Mouse (Mus musculus) stomach, postnatal 0 days (tissue): Measurements from ENCODE around the gene Ptgds.

Experiments used
- CTCF ChIP-seq: IDR thresholded peaks from 2 replicates; pipeline ENCODE4 v1.5.1; 2016; ENCODE audit warnings: antibody characterized with exemption, low read depth, mild to moderate bottlenecking, moderate library complexity
- EP300 ChIP-seq: optimal IDR thresholded peaks from 2 replicates; pipeline ENCODE3; 2016; ENCODE audit warnings: antibody characterized with exemption

- peak; percentile 91 for TF ChIP-seq CTCF
- TF ChIP-seq EP300: no peak
Observed at GRCm38 (mm10) chr2:25428442-25429236, 41.2 kb downstream of the Ptgds start, which contains the start of gene Abca2.
